Mouse (Mus musculus) midbrain, postnatal 0 days (tissue): ENCODE results near the gene Gm10058. TPM values are rescaled to one million over a fixed set of nuclear protein-coding genes. Genes with fewer than 3 reads are reported as not detected.
"Not testable (repeated sequence)": the region's sequence is repeated elsewhere in the genome, so short reads cannot be mapped to it uniquely, and the experiment has no call there.

Experiments
- ATAC-seq: fragments of 200-750 bp; cut with Nextera tagmentation; 2 replicates; pipeline ENCODE4 v1.8.0; 2017; ENCODE audit warnings: moderate number of reproducible peaks, mild to moderate bottlenecking, moderate TSS enrichment, moderate library complexity; ENCODE audit not compliant: low FRiP score
- DNase-seq: peaks from one replicate; pipeline ENCODE4 v3.0.0-alpha.2; 2015; ENCODE audit warnings: low spot score
- H3K27ac ChIP-seq: fragments of 300-500 bp; sonication (generic); 2 replicates; pipeline ENCODE4 v1.5.1; 2014; ENCODE audit warnings: low read depth, mild to moderate bottlenecking, low read length, mixed read lengths
- H3K27me3 ChIP-seq: fragments of 300-500 bp; sonication (generic); 2 replicates; pipeline ENCODE4 v1.6.1; 2014; ENCODE audit warnings: low read length, control low read depth, mixed read lengths; ENCODE audit not compliant: insufficient read depth
- H3K36me3 ChIP-seq: fragments of 300-500 bp; sonication (generic); 2 replicates; pipeline ENCODE4 v1.6.1; 2014; ENCODE audit warnings: low read length, control low read depth, mixed read lengths; ENCODE audit not compliant: insufficient read depth
- H3K4me1 ChIP-seq: fragments of 300-500 bp; sonication (generic); 2 replicates; pipeline ENCODE4 v1.6.1; 2014; ENCODE audit warnings: mild to moderate bottlenecking, control low read depth, antibody characterized with exemption, low read length, mixed read lengths; ENCODE audit not compliant: insufficient read depth
- H3K4me2 ChIP-seq: fragments of 300-500 bp; sonication (generic); 2 replicates; pipeline ENCODE4 v1.6.1; 2014; ENCODE audit warnings: low read depth, mild to moderate bottlenecking, low read length, mixed read lengths; ENCODE audit not compliant: poor library complexity, severe bottlenecking
- H3K4me3 ChIP-seq: fragments of 300-500 bp; sonication (generic); 2 replicates; pipeline ENCODE4 v1.5.1; 2014; ENCODE audit warnings: low read depth, mild to moderate bottlenecking, low read length, moderate library complexity
- H3K9ac ChIP-seq: fragments of 300-500 bp; sonication (generic); replicated peaks from 2 replicates; pipeline ENCODE4 v1.6.1; 2014; ENCODE audit warnings: mild to moderate bottlenecking, low read length, moderate library complexity, mixed read lengths; ENCODE audit not compliant: poor library complexity, severe bottlenecking
- H3K9me3 ChIP-seq: fragments of 300-500 bp; sonication (generic); 2 replicates; pipeline ENCODE4 v1.6.1; 2016; ENCODE audit warnings: low read length, control low read depth
- WGBS: fragments of 180-500 bp; shearing (Covaris S2); extraction: QIAGEN DNeasy Blood & Tissue Kit; methylation state at CpG from one replicate; pipeline ENCODE4 v1.1.7; 2014; 5-methylcytosine and 5-hydroxymethylcytosine counted together
- polyA plus RNA-seq: library from polyadenylated mRNA; unstranded; fragments of >200 nt; fragmentation: Nextera tagmentation; extraction: Ambion mirVana; gene quantifications from 2 replicates; pipeline ENCODE4 v1.2.1, GENCODE M21; 2015
- total RNA-seq: library from RNA; depleted of rRNA; stranded (reverse); fragments of >200 nt; gene quantifications from 2 replicates; pipeline ENCODE4 v1.2.3, GENCODE M21; 2014; rRNA removed

The Gm10058 gene
- total RNA-seq (not detected in 2 replicates), polyA plus RNA-seq (not detected in 2 replicates)

- H3K4me1 ChIP-seq, H3K4me2 ChIP-seq, H3K4me3 ChIP-seq, ATAC-seq, H3K27me3 ChIP-seq, H3K27ac ChIP-seq, DNase-seq, H3K9me3 ChIP-seq, H3K36me3 ChIP-seq, H3K9ac ChIP-seq: not testable (repeated sequence)
- WGBS = no CpG with 5 or more reads among the region's 5 CpGs
These were observed at the start of gene Gm10058 for GRCm38 (mm10) chrX:27946785-27947184. Gene Gm10058, minus strand, starts transcription at chrX:27946885.
